Mouse (Mus musculus) intestine, postnatal 0 days (tissue): ENCODE measurements around the gene Micu1. TPM values are rescaled to one million over a fixed set of nuclear protein-coding genes. Genes with fewer than 3 reads are reported as not detected.

Experiments
- ATAC-seq: fragments of 200-750 bp; cut with Nextera tagmentation; 2 replicates; pipeline ENCODE4 v1.8.0; 2017; ENCODE audit warnings: mild to moderate bottlenecking, moderate TSS enrichment, moderate library complexity
- H3K27ac ChIP-seq: fragments of 300-500 bp; sonication (generic); 2 replicates; pipeline ENCODE4 v1.5.1; 2014; ENCODE audit warnings: mild to moderate bottlenecking, low read depth, low read length, moderate library complexity
- H3K27me3 ChIP-seq: fragments of 300-500 bp; sonication (generic); replicated peaks from 2 replicates; pipeline ENCODE4 v1.6.1; 2014; ENCODE audit warnings: low read length, mixed read lengths; ENCODE audit not compliant: control insufficient read depth, insufficient read depth
- H3K36me3 ChIP-seq: fragments of 300-500 bp; sonication (generic); 2 replicates; pipeline ENCODE4 v1.6.1; 2014; ENCODE audit warnings: mild to moderate bottlenecking, moderate library complexity; ENCODE audit not compliant: control insufficient read depth, insufficient read depth
- H3K4me1 ChIP-seq: fragments of 300-500 bp; sonication (generic); replicated peaks from 2 replicates; pipeline ENCODE4 v1.6.1; 2014; ENCODE audit warnings: antibody characterized with exemption, low read length, mixed read lengths; ENCODE audit not compliant: control insufficient read depth, insufficient read depth
- H3K4me2 ChIP-seq: fragments of 300-500 bp; sonication (generic); replicated peaks from 2 replicates; pipeline ENCODE4 v1.6.1; 2014; ENCODE audit warnings: low read depth, mild to moderate bottlenecking, moderate library complexity
- H3K4me3 ChIP-seq: fragments of 300-500 bp; sonication (generic); 2 replicates; pipeline ENCODE4 v1.5.1; 2014; ENCODE audit warnings: low read depth, low read length
- H3K9ac ChIP-seq: fragments of 300-500 bp; sonication (generic); 2 replicates; pipeline ENCODE4 v1.6.1; 2014; ENCODE audit warnings: mild to moderate bottlenecking, low read depth, low read length
- H3K9me3 ChIP-seq: fragments of 300-500 bp; sonication (generic); 2 replicates; pipeline ENCODE4 v1.6.1; 2016; ENCODE audit warnings: mixed run types; ENCODE audit not compliant: control insufficient read depth
- CTCF ChIP-seq: sonication (generic); IDR thresholded peaks from 2 replicates; pipeline ENCODE4 v1.5.1; 2016; ENCODE audit warnings: low read depth, mild to moderate bottlenecking, control low read depth, antibody characterized with exemption, moderate library complexity
- WGBS: fragments of 180-500 bp; shearing (Covaris S2); extraction: QIAGEN DNeasy Blood & Tissue Kit; methylation state at CpG from one replicate; pipeline ENCODE4 v1.1.7; 2014; 5-methylcytosine and 5-hydroxymethylcytosine counted together
- polyA plus RNA-seq: library from polyadenylated mRNA; unstranded; fragments of >200 nt; fragmentation: Nextera tagmentation; extraction: Ambion mirVana; gene quantifications from 2 replicates; pipeline ENCODE4 v1.2.1, GENCODE M21; 2015

Gene Micu1
- polyA plus RNA-seq, result 57.8 and 59.2 TPM in 2 replicates

DNA sequence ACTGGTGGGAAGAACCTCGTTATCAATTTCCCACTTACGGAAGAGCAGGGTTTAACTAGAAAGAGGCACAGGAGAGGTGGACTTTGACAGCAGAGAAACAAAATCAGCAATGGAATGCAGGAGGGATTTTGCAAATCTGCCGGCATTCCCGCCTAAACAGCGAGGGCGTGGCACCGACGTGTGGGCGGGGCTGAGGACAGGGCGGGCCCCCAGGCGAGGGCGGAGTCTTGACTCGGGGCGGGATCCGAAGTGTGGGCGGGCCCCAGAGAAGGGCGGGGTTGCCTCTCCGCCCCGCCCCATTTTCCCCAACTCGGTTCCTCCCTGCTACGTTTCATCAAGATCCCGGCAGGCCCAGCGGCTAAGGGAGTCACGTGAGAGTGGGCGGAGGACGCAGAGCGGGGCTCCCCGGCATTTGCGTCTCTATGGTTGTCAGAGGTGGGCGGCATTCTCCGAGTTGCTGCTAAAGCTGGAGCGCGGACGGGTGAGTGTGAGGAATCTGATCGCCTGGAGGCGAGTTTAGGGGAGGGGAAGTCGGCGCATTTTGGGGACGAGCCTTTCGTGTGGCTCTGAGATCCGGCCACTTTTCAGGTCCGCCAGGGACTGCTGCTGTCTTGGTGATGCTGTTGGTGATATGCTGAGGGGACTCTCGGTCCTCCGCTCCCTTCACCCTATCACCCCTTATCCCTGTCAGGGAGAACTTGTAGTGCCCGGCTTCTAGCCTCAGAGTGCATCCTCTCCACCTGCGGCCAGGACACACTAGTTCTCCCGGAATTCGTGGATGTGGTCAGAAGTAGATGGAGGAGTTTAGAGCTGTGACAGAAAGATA, at the start of gene Micu1:
Gene Micu1 (plus strand): TSS at position 271 of the 826 bp plus-strand sequence.
- 0 out of 2 replicates have a peak, but pooled peaks have one; percentile 12 for TF ChIP-seq CTCF
- H3K27me3 ChIP-seq, result no peaks in the 10 kb centered on the region
- H3K36me3 ChIP-seq, result no peaks in the 10 kb centered on the region
- peak; percentile 95 for ATAC-seq
- H3K4me2 ChIP-seq, result peak within 1 kb of the TSS; percentile 80
- H3K4me3 ChIP-seq, result peak within 1 kb of the TSS; percentile 82
- H3K9me3 ChIP-seq, result no peaks in the 10 kb centered on the region
- H3K4me1 ChIP-seq, result no peaks in the 10 kb centered on the region
- H3K27ac ChIP-seq, result peak within 1 kb of the TSS; percentile 65
- H3K9ac ChIP-seq, result peak within 1 kb of the TSS; percentile 75
- under 1% methylated on average over 48 of the region's 48 CpGs for WGBS

DNA sequence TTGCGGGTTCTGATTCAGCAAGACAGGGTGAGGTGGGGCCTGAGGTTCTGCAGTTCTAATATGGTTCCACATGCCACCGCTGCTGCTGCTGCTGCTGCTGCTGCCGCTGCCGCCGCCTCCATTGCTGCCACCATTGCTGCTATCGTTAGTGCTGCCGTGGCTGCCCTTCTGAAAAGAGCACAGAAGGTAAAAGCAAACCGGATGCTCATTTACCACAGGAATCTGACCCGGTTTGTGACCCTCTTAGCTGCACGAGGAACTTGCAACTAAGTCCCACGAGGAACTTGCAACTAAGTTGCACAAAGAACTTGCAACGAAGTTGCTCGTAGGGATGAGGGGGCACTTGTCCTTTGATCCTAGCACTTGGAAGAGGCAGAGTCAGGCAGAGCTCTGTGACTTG, 45.5 kb upstream of the Micu1 start:
- TF ChIP-seq CTCF, result no peak
- 77% methylated on average over 13 of the region's 13 CpGs for WGBS
- no peak for ATAC-seq
- Histone ChIP-seq H3K9ac (no peak overlapping the region), H3K4me1 (no peaks in the 10 kb centered on the region), H3K4me2 (no peak overlapping the region), H3K9me3 (no peaks in the 10 kb centered on the region), H3K4me3 (no peak overlapping the region), H3K36me3 (no peaks in the 10 kb centered on the region), H3K27me3 (no peaks in the 10 kb centered on the region), H3K27ac (no peak overlapping the region)

DNA sequence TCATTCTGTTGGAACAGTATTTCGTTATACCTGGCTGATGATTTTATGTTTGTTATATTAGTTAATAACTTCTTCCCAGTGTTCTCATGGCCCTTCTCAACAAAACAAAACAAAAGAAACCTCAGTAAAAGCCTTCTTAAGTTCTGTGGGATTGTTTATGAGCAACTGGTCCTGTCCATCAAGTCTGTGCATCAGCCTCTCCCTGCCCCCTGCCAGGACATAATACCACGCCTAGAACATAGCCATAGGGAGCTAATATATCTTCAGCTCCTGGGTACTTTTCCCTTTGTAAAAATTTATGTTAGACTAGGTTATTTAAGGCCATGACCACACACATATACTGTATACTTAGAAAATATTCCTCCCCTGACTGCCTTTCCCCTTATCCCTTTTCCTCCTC, 37.5 kb upstream of the Micu1 start:
- Histone ChIP-seq H3K4me2 (no peak overlapping the region), H3K27ac (no peak overlapping the region), H3K9me3 (no peaks in the 10 kb centered on the region), H3K4me3 (no peak overlapping the region), H3K27me3 (no peaks in the 10 kb centered on the region), H3K4me1 (peaks cover 6% of the 10 kb centered on the region; the same call in 1 of the 2 replicates), H3K36me3 (no peaks in the 10 kb centered on the region), H3K9ac (no peak overlapping the region)
- no peak for ATAC-seq
- WGBS, result 70% methylated on average over 2 of the region's 2 CpGs
- no peak for TF ChIP-seq CTCF

DNA sequence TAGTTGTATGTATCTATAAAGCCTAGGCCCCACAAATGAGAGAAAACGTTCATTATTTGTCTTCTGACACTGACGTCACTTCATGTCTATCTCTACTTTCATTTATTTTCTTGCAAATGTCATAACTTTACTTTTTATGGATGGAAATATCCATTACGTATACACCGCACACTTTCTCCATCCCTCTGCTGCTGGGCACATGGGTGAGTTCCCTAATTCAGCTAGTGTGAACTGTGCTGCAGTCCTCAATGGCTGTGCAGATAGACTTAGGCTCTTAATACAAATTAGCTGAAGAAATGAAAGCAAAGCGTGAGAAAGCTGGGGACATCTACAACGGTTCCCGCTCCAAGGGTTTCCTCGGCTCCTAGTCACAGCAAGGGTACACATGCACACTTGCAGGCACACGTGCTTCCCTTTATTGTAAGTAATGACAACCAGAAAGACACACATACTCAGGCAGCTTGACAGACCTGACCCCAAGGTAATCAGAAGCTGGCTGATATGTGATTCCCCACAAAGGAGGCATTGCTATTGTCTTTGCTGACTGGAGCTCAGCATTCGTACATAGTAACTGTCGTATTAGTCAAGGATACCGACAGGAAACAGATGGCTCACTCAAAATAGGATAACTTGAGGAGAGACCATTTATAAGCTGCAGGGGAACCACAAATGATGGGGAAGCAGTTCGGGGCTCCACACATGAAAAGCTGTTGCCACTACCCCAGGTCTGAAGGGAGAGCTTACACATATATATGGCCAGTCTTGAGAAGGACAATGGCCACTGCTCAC, 36.6 kb upstream of the Micu1 start:
- WGBS, result 73% methylated on average over 13 of the region's 13 CpGs
- Histone ChIP-seq H3K27ac (no peak overlapping the region), H3K4me2 (no peak overlapping the region), H3K36me3 (no peaks in the 10 kb centered on the region), H3K27me3 (no peaks in the 10 kb centered on the region), H3K4me1 (peaks cover 6% of the 10 kb centered on the region; the same call in 1 of the 2 replicates), H3K4me3 (no peak overlapping the region), H3K9me3 (no peaks in the 10 kb centered on the region), H3K9ac (no peak overlapping the region)
- TF ChIP-seq CTCF, result no peak
- no peak for ATAC-seq

DNA sequence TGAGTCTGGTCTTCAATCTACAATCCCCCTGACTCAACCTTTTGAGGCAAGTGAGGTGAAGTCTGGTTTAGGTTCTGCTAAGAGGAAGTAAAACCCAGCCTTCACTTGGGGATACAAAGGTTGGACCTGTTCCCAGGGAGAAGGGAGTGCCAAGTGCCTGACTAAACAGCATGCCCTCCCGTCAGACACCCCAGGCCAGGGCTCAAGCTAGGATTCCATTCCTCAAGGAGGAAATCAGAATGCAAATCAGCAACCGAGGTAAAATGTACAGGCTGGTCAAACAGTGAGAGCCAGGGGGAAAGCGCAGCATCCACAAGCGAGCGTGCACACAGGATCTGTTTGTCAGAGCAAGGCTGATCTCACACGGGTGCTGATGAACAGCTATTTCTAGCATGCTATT, 34.9 kb upstream of the Micu1 start:
- no peak overlapping the region for H3K27ac ChIP-seq
- ATAC-seq, result peak; percentile 81
- TF ChIP-seq CTCF, result no peak

DNA sequence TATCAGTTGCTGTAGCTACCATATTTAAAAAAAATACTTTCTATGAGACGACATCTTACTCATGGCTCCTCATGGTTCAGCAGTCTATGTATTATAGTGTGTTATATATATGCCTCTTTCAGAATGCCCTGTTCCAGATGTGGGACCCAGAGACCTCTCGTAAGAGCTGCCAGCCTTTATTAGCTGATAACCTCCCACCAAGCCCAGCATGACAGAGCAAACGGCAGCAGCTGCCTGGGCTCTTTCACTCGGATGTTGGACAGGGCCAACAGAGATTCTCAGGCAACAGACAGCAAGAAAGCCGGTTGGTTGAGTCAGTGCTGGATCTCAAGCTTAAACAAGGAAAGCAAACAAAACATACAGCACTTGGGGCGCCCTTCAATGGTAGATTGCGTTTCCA, 33.8 kb upstream of the Micu1 start:
- H3K4me3 ChIP-seq, result no peak overlapping the region
- no peak for TF ChIP-seq CTCF
- no peak overlapping the region for H3K9ac ChIP-seq
- no peak overlapping the region; the same call in 1 of the 2 replicates for H3K4me2 ChIP-seq
- no peaks in the 10 kb centered on the region for H3K9me3 ChIP-seq
- no peaks in the 10 kb centered on the region for H3K36me3 ChIP-seq
- 51% methylated on average over 7 of the region's 7 CpGs for WGBS
- peaks cover 6% of the 10 kb centered on the region; the same call in 1 of the 2 replicates for H3K4me1 ChIP-seq
- no peaks in the 10 kb centered on the region for H3K27me3 ChIP-seq
- no peak overlapping the region; the same call in 1 of the 2 replicates for H3K27ac ChIP-seq
- no peak for ATAC-seq

More for the DNA sequence above, 34.9 kb upstream of the Micu1 start:
- H3K27me3 ChIP-seq, result no peaks in the 10 kb centered on the region
- no peaks in the 10 kb centered on the region for H3K36me3 ChIP-seq
- H3K4me2 ChIP-seq, result no peak overlapping the region
- WGBS, result 30% methylated on average over 6 of the region's 6 CpGs
- no peaks in the 10 kb centered on the region for H3K9me3 ChIP-seq
- H3K4me3 ChIP-seq, result no peak overlapping the region
- H3K4me1 ChIP-seq, result peaks cover 6% of the 10 kb centered on the region; the same call in 1 of the 2 replicates
- H3K9ac ChIP-seq, result no peak overlapping the region
